Mouse (Mus musculus): ENCODE measurements around the gene Gm10944.

Gene Gm10944

GRCm38 (mm10) chr10:10681048-10681447 is at the start of gene Gm10944:
Gene Gm10944, plus strand, starts transcription at chr10:10681348.
- no peak for DNase-seq (ENCODE audit: low spot score)

GRCm38 (mm10) chr10:10655991-10656390 is 25.2 kb upstream of the Gm10944 start:
- no peak for DNase-seq (ENCODE audit: low spot score)

GRCm38 (mm10) chr10:10656621-10657020 is 24.5 kb upstream of the Gm10944 start:
- no peak for DNase-seq (ENCODE audit: low spot score)

- DNase-seq (ENCODE audit: low spot score): no peak
Observed at GRCm38 (mm10) chr10:10659161-10659560, 22.0 kb upstream of the Gm10944 start.

- no peak for DNase-seq (ENCODE audit: low spot score)
Observed at GRCm38 (mm10) chr10:10659976-10660375, 21.2 kb upstream of the Gm10944 start.

GRCm38 (mm10) chr10:10688907-10689667 is 7.9 kb downstream of the Gm10944 start:
- DNase-seq (ENCODE audit: low spot score): no peak

- no peak for DNase-seq (ENCODE audit: low spot score)
Observed at GRCm38 (mm10) chr10:10689668-10690223, 8.6 kb downstream of the Gm10944 start.

- DNase-seq (ENCODE audit: low spot score): no peak
Observed at GRCm38 (mm10) chr10:10697497-10697896, 16.3 kb downstream of the Gm10944 start.

- no peak for DNase-seq (ENCODE audit: low spot score)
Observed at GRCm38 (mm10) chr10:10700903-10701302, 19.8 kb downstream of the Gm10944 start.

- DNase-seq (ENCODE audit: low spot score): no peak
Observed at GRCm38 (mm10) chr10:10701326-10701725, 20.2 kb downstream of the Gm10944 start.

- DNase-seq (ENCODE audit: low spot score): no peak
Observed at GRCm38 (mm10) chr10:10708031-10708430, 26.9 kb downstream of the Gm10944 start.

GRCm38 (mm10) chr10:10710359-10710758 is 29.2 kb downstream of the Gm10944 start:
- DNase-seq (ENCODE audit: low spot score): no peak

- DNase-seq (ENCODE audit: low spot score): no peak
Observed at GRCm38 (mm10) chr10:10710837-10711236, 29.7 kb downstream of the Gm10944 start.

- no peak for DNase-seq (ENCODE audit: low spot score)
Observed at GRCm38 (mm10) chr10:10726501-10726900, 45.4 kb downstream of the Gm10944 start.
